Mouse (Mus musculus) kidney, adult 2 months (tissue): ENCODE results near the gene Atxn1. TPM values are rescaled to one million over a fixed set of nuclear protein-coding genes. Genes with fewer than 3 reads are reported as not detected.

ENCODE experiments used
- DNase-seq: peaks from one replicate; pipeline ENCODE4 v3.0.0; 2021
- H3K27ac ChIP-seq: fragments of 200-500 bp; 2 replicates; pipeline ENCODE4 v1.5.1; 2012; ENCODE audit warnings: low read depth, low read length, control low read depth, inconsistent platforms; ENCODE audit not compliant: insufficient read depth
- H3K27me3 ChIP-seq: fragments of 200-500 bp; replicated peaks from 2 replicates; pipeline ENCODE4 v1.6.1; 2012; ENCODE audit warnings: mild to moderate bottlenecking, moderate library complexity, low read length, inconsistent platforms; ENCODE audit not compliant: control insufficient read depth, insufficient read depth
- H3K36me3 ChIP-seq: fragments of 200-500 bp; 2 replicates; pipeline ENCODE4 v1.6.1; 2012; ENCODE audit warnings: mild to moderate bottlenecking, moderate library complexity, low read length, inconsistent platforms; ENCODE audit not compliant: control insufficient read depth, insufficient read depth
- H3K4me1 ChIP-seq: fragments of 200-500 bp; 2 replicates; pipeline ENCODE4 v1.6.1; 2011; ENCODE audit warnings: low read length; ENCODE audit not compliant: control insufficient read depth, insufficient read depth
- H3K4me3 ChIP-seq: fragments of 200-500 bp; 2 replicates; pipeline ENCODE4 v1.5.1; 2011; ENCODE audit warnings: mild to moderate bottlenecking, low read depth, low read length, control low read depth; ENCODE audit not compliant: insufficient read depth
- CTCF ChIP-seq: fragments of 200-500 bp; conservative IDR thresholded peaks from 2 replicates; pipeline ENCODE4 v1.5.1; 2011; ENCODE audit warnings: low read depth, mild to moderate bottlenecking, control low read depth, low read length, moderate library complexity, mixed read lengths; ENCODE audit not compliant: insufficient read depth, insufficient read length
- POLR2A ChIP-seq: fragments of 200-500 bp; IDR thresholded peaks from one replicate; pipeline ENCODE4 v1.6.1; 2011; ENCODE audit warnings: low read depth, low read length, control low read depth
- WGBS: fragments of 180-500 bp; shearing (Covaris S2); methylation state at CpG from one replicate; pipeline ENCODE4 v1.1.7; 2018; 5-methylcytosine and 5-hydroxymethylcytosine counted together
- polyA plus RNA-seq: library from polyadenylated mRNA; depleted of rRNA; stranded (reverse); fragments of >200 nt; gene quantifications from 2 replicates; pipeline ENCODE4 v1.2.3, GENCODE M21; 2012

The Atxn1 gene
- polyA plus RNA-seq, 1 experiment = 15.0 TPM

DNA sequence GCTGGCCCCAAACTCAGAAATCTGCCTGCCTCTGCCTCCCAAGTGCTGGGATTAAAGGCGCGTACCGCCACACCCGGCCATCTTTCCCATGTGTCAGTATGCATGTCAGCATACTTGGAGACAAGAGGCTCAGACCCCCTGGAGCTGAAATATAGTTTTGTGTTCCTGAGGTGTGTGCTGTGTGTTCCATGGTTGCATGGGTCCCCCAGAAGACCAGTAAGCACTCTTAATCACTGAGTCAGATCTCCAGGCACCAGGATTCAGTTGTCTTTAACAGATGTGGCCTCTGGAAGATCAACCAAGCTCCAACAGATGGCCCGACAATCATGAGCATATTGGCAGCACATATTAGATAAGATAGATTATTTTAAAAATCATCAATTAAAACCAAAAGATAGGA lies 62.4 kb downstream of the Atxn1 start:
- Histone ChIP-seq H3K27ac (no peak overlapping the region), H3K27me3 (no peaks in the 10 kb centered on the region), H3K4me1 (peaks cover 17% of the 10 kb centered on the region), H3K4me3 (no peak overlapping the region), H3K36me3 (no peaks in the 10 kb centered on the region)
- TF ChIP-seq CTCF = no peak
- no peak for TF ChIP-seq POLR2A
- 98% methylated on average over 5 of the region's 5 CpGs for WGBS
- no peak for DNase-seq

- 70% methylated on average over 8 of the region's 8 CpGs for whole genome bisulfite sequencing
- Histone ChIP-seq H3K27me3 (no peaks in the 10 kb centered on the region), H3K36me3 (no peaks in the 10 kb centered on the region), H3K4me1 (peaks cover 6% of the 10 kb centered on the region; the same call in 1 of the 2 replicates), H3K4me3 (no peak overlapping the region), H3K27ac (no peak overlapping the region)
- DNase-seq = no peak
- TF ChIP-seq POLR2A = no peak
- no peak for TF ChIP-seq CTCF
Measured at GRCm38 (mm10) chr13:45900776-45901175, 64.0 kb downstream of the Atxn1 start.

DNA sequence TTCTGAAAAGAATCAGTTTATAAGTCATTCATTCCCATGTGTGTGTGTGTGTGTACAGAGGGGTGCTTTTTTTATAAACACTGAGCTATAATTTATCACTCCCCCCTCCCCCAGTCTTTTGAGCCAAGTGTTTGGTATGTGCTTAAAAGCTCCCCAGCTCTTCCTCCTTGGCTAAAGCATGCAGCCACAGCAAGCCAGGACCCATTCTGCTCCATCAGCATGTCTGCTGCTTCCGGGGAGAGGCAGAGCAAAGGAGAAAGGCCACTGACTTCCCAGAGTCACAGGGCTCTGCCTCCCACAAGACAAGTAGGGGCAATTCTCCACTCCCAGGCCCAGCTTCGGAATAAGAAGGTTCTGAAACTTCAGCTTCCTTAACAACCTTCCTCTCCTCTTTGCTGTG lies 67.2 kb downstream of the Atxn1 start:
- peak; percentile 82 for DNase-seq
- no peaks in the 10 kb centered on the region for H3K36me3 ChIP-seq
- WGBS = 23% methylated on average over 2 of the region's 2 CpGs
- H3K4me3 ChIP-seq = no peak overlapping the region
- peak overlapping the region; percentile 49; the same call in 1 of the 2 replicates for H3K27ac ChIP-seq
- H3K27me3 ChIP-seq = no peaks in the 10 kb centered on the region
- no peak for TF ChIP-seq CTCF
- TF ChIP-seq POLR2A = no peak
- peaks cover 10% of the 10 kb centered on the region; the same call in 1 of the 2 replicates for H3K4me1 ChIP-seq

- DNase-seq = no peak
- H3K4me3 ChIP-seq = no peak overlapping the region
- H3K27ac ChIP-seq = no peak overlapping the region
- peaks cover 10% of the 10 kb centered on the region; the same call in 1 of the 2 replicates for H3K4me1 ChIP-seq
- H3K36me3 ChIP-seq = no peaks in the 10 kb centered on the region
- TF ChIP-seq CTCF (no peak), POLR2A (no peak)
- no peaks in the 10 kb centered on the region for H3K27me3 ChIP-seq
- 54% methylated on average over 10 of the region's 10 CpGs for WGBS
Measured at GRCm38 (mm10) chr13:45894760-45895159, 70.0 kb downstream of the Atxn1 start.

DNA sequence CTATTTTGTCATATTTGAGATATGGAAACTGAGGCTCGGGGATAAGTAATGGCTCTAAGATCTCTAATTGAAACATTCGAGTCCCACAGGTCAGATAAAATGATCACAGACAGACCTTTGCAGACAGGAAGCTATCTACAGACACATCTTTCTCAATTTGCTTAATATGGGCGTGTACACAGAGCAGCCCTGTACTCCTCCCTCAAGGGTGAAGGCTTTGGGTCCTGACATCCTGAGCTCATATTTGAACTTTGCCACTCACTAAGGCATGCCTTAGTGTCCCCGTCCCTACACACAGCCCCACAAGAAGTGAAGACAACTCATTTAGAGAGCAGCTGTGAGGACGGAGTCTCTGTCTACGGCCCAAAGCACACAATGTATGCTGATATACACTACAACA lies 70.6 kb downstream of the Atxn1 start:
- H3K36me3 ChIP-seq = no peaks in the 10 kb centered on the region
- H3K27me3 ChIP-seq = no peaks in the 10 kb centered on the region
- H3K4me3 ChIP-seq = no peak overlapping the region
- no peak for DNase-seq
- TF ChIP-seq POLR2A = no peak
- TF ChIP-seq CTCF = no peak
- no peak overlapping the region for H3K27ac ChIP-seq
- WGBS = 83% methylated on average over 6 of the region's 6 CpGs
- peaks cover 10% of the 10 kb centered on the region; the same call in 1 of the 2 replicates for H3K4me1 ChIP-seq

DNA sequence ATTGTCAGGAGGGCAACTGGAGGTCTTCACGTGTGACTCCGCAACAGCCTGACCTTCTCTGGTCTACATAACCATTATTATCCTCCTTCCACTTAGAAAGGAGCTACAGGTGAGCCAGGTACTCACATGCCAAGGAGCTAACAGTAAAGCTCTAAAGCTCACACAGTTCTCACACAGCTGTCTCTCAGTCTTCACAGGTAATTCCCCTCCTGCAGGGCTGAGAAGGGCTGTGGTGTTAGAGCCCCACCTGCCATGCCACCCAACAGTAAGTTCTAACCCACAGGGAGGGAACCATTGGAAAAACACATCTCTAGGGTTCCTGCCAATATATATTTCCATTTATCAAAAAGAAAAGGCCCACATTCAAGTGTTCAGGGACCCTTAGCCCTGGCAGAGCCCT lies 73.7 kb downstream of the Atxn1 start:
- Histone ChIP-seq H3K4me1 (0 out of 2 replicates have a peak, but pooled peaks cover 8% of the 10 kb centered on the region), H3K27ac (no peak overlapping the region), H3K27me3 (no peaks in the 10 kb centered on the region), H3K4me3 (no peak overlapping the region), H3K36me3 (no peaks in the 10 kb centered on the region)
- TF ChIP-seq CTCF (no peak), POLR2A (no peak)
- WGBS = 94% methylated on average over 2 of the region's 2 CpGs
- no peak for DNase-seq

- H3K27me3 ChIP-seq = no peaks in the 10 kb centered on the region
- H3K4me3 ChIP-seq = no peak overlapping the region
- DNase-seq = no peak
- H3K36me3 ChIP-seq = no peaks in the 10 kb centered on the region
- H3K27ac ChIP-seq = peak overlapping the region; percentile 57
- no peaks in the 10 kb centered on the region for H3K4me1 ChIP-seq
- 57% methylated on average over 9 of the region's 9 CpGs for WGBS
- TF ChIP-seq POLR2A = no peak
- TF ChIP-seq CTCF = no peak
Measured at GRCm38 (mm10) chr13:45888953-45889749, 75.7 kb downstream of the Atxn1 start.

GRCm38 (mm10) chr13:45884878-45885277 lies 79.9 kb downstream of the Atxn1 start:
- Histone ChIP-seq H3K27me3 (no peaks in the 10 kb centered on the region), H3K4me3 (no peak overlapping the region), H3K27ac (no peak overlapping the region), H3K4me1 (no peaks in the 10 kb centered on the region; the same call in 1 of the 2 replicates), H3K36me3 (no peaks in the 10 kb centered on the region)
- WGBS = 80% methylated on average over 7 of the region's 7 CpGs
- TF ChIP-seq CTCF (no peak), POLR2A (no peak)
- DNase-seq = no peak
